Mouse (Mus musculus): ENCODE results near the gene Farp1.

DNA sequence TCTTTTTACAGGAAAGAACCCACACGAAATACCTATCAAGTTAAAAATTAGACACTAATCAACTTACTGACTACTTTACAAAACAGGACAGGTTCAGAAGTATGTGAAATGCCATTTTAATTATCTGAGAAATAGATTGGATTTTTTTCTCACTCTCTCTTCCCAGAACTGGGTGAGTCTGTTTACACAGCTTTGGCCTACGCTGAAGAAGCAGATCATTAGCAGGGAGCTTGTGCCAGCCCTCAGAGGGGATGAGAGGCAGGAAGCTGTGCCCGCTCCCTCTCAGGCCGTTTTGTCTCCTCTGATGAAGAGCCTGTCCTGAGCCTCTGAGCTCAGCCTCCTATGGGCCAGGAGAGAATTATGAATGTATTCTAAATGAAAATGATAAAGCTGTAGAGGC is 216.7 kb downstream of the Farp1 start:
- TF ChIP-seq CTCF (IDR thresholded peaks at IDR 0.05; ENCODE audit: borderline replicate concordance, extremely low read depth, insufficient read depth, insufficient read length) = no peak
- no peak for TF ChIP-seq POLR2A (IDR thresholded peaks at IDR 0.05; ENCODE audit: borderline replicate concordance, extremely low read depth, insufficient read depth, insufficient read length, poor library complexity, severe bottlenecking)
